Mouse (Mus musculus): ENCODE measurements at regions not wholly inside any gene's neighbourhood (a gene's known extent, or its start where the extent isn't known, plus 50 kb on each side); places are given as distances from the start of the nearest gene placed in this dataset.

DNA sequence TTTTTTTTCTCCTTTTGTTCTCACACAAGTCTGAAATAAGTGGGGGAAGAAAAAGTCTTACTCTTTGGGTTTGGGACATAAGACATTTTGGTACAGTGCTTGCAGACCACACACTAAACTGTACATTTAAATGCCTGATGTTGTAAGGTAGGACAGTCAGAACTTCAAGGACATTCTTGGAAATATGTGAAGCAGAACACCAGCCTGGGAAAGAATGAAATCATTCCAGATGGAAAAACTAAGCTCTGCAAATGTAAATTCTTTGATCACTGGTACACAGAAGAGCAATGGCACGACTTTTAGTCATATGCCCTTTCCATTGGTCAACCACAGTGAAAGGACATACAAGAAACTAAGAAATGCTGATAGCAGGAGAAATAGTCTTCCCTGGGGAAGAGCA is 98.0 kb upstream of the Tmem106b start:
- Histone ChIP-seq H3K9me3 (replicated peaks; ENCODE audit: low read length) (no peaks in the 10 kb centered on the region), H3K79me2 (replicated peaks; ENCODE audit: control insufficient read depth, extremely low read depth, insufficient read depth, poor library complexity, severe bottlenecking) (no peaks in the 10 kb centered on the region), H3K4me3 (replicated peaks in 1 of 3; ENCODE audit: low read depth in 2 of 3, low read length in 2 of 3, poor library complexity in 1 of 3) (no peak overlapping the region), H3K9ac (ENCODE audit: insufficient read depth, low read depth) (no peak overlapping the region), H3K4me2 (ENCODE audit: insufficient read depth, low read depth, poor library complexity, severe bottlenecking) (no peak overlapping the region), H3K27ac (ENCODE audit: insufficient read depth, low read depth) (no peak overlapping the region), H3K4me1 (ENCODE audit: control insufficient read depth in 1 of 2, insufficient read depth in 2 of 2) (no peaks in the 10 kb centered on the region), H3K27me3 (replicated peaks) (no peaks in the 10 kb centered on the region), H3K36me3 (replicated peaks in 1 of 2; ENCODE audit: control insufficient read depth in 1 of 2, insufficient read depth in 1 of 2, low read length in 1 of 2) (no peaks in the 10 kb centered on the region)
- DNase-seq (ENCODE audit: extremely low read depth): no peak
- in situ Hi-C loops (cut with MboI; ENCODE audit: low pct_ligation_motif_present, low pct_unique_long_range_greater_than_20kb, low sequenced_read_pairs): no loop called here
- dilution Hi-C loops (cut with MboI; ENCODE audit: extremely low pct_ligation_motif_present, extremely low pct_unique_long_range_greater_than_20kb, low sequenced_read_pairs): no loop called here
- TF ChIP-seq PAX5 (IDR thresholded peaks at IDR 0.05; ENCODE audit: low read length) (no peak), SIN3A (IDR thresholded peaks at IDR 0.05; ENCODE audit: low read length) (no peak), HCFC1 (IDR thresholded peaks at IDR 0.05; ENCODE audit: low read depth, low read length) (no peak), MAX (IDR thresholded peaks at IDR 0.05; ENCODE audit: low read length) (no peak), NELFE (IDR thresholded peaks at IDR 0.05; ENCODE audit: low read depth, low read length) (no peak), MXI1 (IDR thresholded peaks at IDR 0.05; ENCODE audit: low read depth, low read length) (no peak), USF2 (conservative IDR thresholded peaks at IDR 0.05; ENCODE audit: low read depth, low read length) (no peak), ZC3H11A (IDR thresholded peaks at IDR 0.05; ENCODE audit: low read depth, low read length) (no peak)

GRCm38 (mm10) chr6:12967291-12967690 is 102.3 kb upstream of the Tmem106b start:
- DNase-seq (ENCODE audit: extremely low read depth): no peak
- Histone ChIP-seq H3K27me3 (replicated peaks) (no peaks in the 10 kb centered on the region), H3K4me2 (ENCODE audit: insufficient read depth, low read depth, poor library complexity, severe bottlenecking) (no peak overlapping the region), H3K9ac (ENCODE audit: insufficient read depth, low read depth) (no peak overlapping the region), H3K4me3 (replicated peaks in 1 of 3; ENCODE audit: low read depth in 2 of 3, low read length in 2 of 3, poor library complexity in 1 of 3) (no peak overlapping the region), H3K79me2 (replicated peaks; ENCODE audit: control insufficient read depth, extremely low read depth, insufficient read depth, poor library complexity, severe bottlenecking) (no peaks in the 10 kb centered on the region), H3K4me1 (ENCODE audit: control insufficient read depth in 1 of 2, insufficient read depth in 2 of 2) (no peaks in the 10 kb centered on the region), H3K9me3 (replicated peaks; ENCODE audit: low read length) (no peaks in the 10 kb centered on the region), H3K36me3 (replicated peaks in 1 of 2; ENCODE audit: control insufficient read depth in 1 of 2, insufficient read depth in 1 of 2, low read length in 1 of 2) (no peaks in the 10 kb centered on the region), H3K27ac (ENCODE audit: insufficient read depth, low read depth) (no peak overlapping the region)
- dilution Hi-C loops (cut with MboI; ENCODE audit: extremely low pct_ligation_motif_present, extremely low pct_unique_long_range_greater_than_20kb, low sequenced_read_pairs): no loop called here
- in situ Hi-C loops (cut with MboI; ENCODE audit: low pct_ligation_motif_present, low pct_unique_long_range_greater_than_20kb, low sequenced_read_pairs): no loop called here
- no peak for TF ChIP-seq RAD21 (IDR thresholded peaks at IDR 0.05; ENCODE audit: low read depth, low read length)
- TF ChIP-seq E2F4 (IDR thresholded peaks at IDR 0.05; ENCODE audit: insufficient replicate concordance, low read depth, low read length): no peak
- no peak for TF ChIP-seq ZC3H11A (IDR thresholded peaks at IDR 0.05; ENCODE audit: low read depth, low read length)
- no peak for TF ChIP-seq USF2 (conservative IDR thresholded peaks at IDR 0.05; ENCODE audit: low read depth, low read length)
- TF ChIP-seq MXI1 (IDR thresholded peaks at IDR 0.05; ENCODE audit: low read depth, low read length): no peak

GRCm38 (mm10) chr6:12957797-12958196 is 111.8 kb upstream of the Tmem106b start:
- in situ Hi-C loops (cut with MboI; ENCODE audit: low pct_ligation_motif_present, low pct_unique_long_range_greater_than_20kb, low sequenced_read_pairs): no loop called here
- Histone ChIP-seq H3K4me1 (ENCODE audit: control insufficient read depth in 1 of 2, insufficient read depth in 2 of 2) (no peaks in the 10 kb centered on the region), H3K36me3 (replicated peaks in 1 of 2; ENCODE audit: control insufficient read depth in 1 of 2, insufficient read depth in 1 of 2, low read length in 1 of 2) (no peaks in the 10 kb centered on the region)

More at GRCm38 (mm10) chr6:12957797-12958196, 111.8 kb upstream of the Tmem106b start:
- no peak for TF ChIP-seq JUND (conservative IDR thresholded peaks at IDR 0.05; ENCODE audit: low read depth, low read length)
- TF ChIP-seq CTCF (conservative IDR thresholded peaks at IDR 0.05 in 1 of 2, IDR thresholded peaks at IDR 0.05 in 1 of 2; ENCODE audit: low read depth in 2 of 2, low read length in 2 of 2): no peak
- TF ChIP-seq RAD21 (IDR thresholded peaks at IDR 0.05; ENCODE audit: low read depth, low read length): no peak
- TF ChIP-seq CHD2 (IDR thresholded peaks at IDR 0.05; ENCODE audit: low read length): no peak
- TF ChIP-seq NELFE (IDR thresholded peaks at IDR 0.05; ENCODE audit: low read depth, low read length): no peak
- no peak overlapping the region for H3K9ac ChIP-seq (ENCODE audit: insufficient read depth, low read depth)
- H3K9me3 ChIP-seq (replicated peaks; ENCODE audit: low read length): no peaks in the 10 kb centered on the region
- no peak for DNase-seq (ENCODE audit: extremely low read depth)
- H3K27ac ChIP-seq (ENCODE audit: insufficient read depth, low read depth): no peak overlapping the region
- dilution Hi-C loops (cut with MboI; ENCODE audit: extremely low pct_ligation_motif_present, extremely low pct_unique_long_range_greater_than_20kb, low sequenced_read_pairs): no loop called here
- no peaks in the 10 kb centered on the region for H3K79me2 ChIP-seq (replicated peaks; ENCODE audit: control insufficient read depth, extremely low read depth, insufficient read depth, poor library complexity, severe bottlenecking)
- H3K27me3 ChIP-seq (replicated peaks): no peaks in the 10 kb centered on the region
- no peak overlapping the region for H3K4me2 ChIP-seq (ENCODE audit: insufficient read depth, low read depth, poor library complexity, severe bottlenecking)
- H3K4me3 ChIP-seq (replicated peaks in 1 of 3; ENCODE audit: low read depth in 2 of 3, low read length in 2 of 3, poor library complexity in 1 of 3): no peak overlapping the region
